Mouse (Mus musculus) embryo, embryonic 11.5 days (tissue): Measurements from ENCODE around the gene S100a13.

Experiments used
- DNase-seq: peaks from one replicate; pipeline ENCODE4 v3.0.0-alpha.2; 2012; ENCODE audit warnings: low read depth, low spot score

Gene S100a13

DNA sequence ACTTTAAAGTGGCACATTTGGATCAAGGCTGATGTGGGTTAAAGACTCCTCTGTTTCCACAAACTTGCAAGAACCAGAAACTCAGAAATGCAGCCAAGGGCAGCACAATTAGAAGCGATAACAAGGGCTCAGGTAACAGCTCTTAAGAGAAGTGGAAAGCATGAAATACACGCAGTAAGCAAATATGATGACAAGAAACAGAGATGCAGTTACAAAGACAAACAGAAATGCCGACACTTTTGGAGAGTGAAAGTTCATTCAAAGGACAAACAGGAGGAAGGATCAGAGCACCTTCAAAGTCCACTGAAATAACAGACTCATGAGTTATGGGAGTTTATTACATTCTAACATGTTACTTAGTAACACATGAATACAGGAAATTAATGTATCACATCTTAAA, 7.9 kb upstream of the S100a13 start:
- DNase-seq = no peak

DNA sequence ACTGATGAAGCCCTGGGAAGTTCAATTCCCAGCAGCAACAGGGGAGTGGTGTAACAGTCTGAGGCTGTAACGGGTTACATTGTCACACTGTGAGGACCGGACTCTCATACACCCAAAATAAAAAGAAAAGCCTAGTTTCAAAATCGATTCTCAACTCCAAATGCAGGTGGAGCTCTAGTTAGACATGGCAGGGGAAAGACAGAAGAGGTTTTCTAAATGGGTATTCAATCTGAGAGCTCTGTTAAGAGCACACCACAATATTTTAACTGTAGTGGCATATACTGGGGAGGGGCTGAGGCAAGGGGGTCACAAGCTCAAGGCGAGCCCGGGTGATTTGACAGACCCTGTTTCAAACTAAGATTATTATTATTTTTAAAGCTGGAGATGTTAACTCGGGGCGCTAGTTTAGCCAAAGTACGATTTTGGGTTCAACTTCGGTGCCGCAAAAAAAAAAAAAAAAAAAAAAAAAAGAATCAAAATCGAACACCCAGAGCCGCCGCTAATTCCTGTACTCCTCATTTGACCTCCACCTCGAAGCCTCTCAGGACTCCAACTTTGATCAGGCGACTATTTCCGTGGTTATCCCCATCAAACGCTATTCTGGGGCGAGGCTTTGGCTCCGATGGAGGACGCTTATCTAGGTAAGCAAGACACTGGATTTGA, 5.8 kb upstream of the S100a13 start:
- no peak for DNase-seq

DNA sequence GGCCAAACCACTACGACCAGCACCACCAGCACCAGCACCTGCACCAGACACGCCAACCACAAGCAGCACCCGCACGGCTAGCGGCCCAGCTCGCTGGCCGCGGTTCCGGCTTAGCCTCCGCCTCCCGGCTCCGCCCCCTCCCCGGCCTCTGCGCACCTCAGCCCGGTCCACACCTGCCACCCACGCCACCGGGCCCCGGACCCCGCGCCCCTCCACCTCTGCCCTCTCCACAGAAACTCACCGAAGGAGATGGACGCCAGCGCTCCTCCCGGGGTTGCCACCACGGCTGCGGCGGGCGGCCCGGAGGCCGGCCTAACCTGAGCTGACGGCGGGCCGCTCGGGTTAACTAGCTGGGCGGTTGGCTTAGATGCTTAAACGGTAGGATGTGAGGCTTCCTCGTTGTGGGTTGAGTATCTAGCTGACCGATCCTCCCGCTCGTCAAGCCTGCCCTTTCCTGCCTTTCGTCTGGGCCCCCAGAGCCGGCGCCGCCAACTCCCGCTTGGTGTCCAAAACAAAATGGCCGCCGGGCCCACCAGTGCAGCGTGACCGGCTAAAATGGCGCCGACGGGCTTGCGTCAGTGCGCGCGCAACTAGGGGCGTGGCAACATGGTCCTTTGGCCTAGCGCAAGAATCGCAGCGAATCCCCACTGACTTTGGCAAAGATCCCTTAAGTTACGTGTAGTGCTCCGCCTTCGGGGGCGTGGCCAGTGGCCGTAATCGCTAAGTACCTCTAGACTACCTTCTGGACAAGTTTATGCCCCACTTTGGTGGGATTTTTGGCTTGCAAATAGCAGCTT, 5.1 kb upstream of the S100a13 start, which contains the start of gene Chtop:
TSS of gene Chtop (minus strand) at position 549 of the 797 bp plus-strand sequence.
- DNase-seq = peak; percentile 99

DNA sequence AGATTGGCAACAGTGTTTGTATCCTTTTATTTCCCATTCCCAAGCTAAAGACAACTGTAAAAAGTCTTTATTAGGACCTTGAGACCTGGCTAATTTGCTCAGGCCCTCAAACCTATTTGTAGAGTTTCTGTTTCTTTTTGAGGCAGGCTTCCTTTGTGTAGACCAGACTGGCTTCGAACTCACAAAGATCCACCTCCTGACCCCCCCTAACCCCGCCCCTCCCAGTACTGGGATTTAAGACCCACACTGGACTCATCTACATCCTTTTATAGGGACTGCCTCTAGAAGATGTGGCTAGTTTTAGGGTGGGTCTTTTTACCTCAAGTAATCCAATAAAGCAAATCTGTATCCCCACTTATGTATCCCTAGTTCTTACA, 4.5 kb upstream of the S100a13 start:
- DNase-seq = no peak

DNA sequence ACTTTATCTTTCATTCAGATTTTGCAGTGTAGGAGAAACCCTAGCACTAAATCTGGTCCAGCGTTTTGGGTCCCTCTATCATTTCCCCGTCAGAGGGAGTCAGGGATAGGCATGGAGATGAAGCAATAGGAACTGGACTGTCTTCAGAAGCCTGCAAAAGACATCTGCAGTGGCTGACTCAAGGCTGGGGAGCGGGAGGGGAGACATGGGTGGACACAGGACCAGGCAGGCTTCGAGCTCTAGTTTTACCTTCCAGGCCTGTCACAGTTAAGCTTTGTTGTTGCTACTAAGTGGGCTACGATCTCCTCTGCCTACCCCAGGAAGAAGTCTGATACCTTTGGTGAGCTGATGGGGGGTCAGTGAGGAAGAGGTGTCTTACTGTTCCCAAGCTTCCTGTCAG, 2.0 kb upstream of the S100a13 start:
- DNase-seq = no peak

DNA sequence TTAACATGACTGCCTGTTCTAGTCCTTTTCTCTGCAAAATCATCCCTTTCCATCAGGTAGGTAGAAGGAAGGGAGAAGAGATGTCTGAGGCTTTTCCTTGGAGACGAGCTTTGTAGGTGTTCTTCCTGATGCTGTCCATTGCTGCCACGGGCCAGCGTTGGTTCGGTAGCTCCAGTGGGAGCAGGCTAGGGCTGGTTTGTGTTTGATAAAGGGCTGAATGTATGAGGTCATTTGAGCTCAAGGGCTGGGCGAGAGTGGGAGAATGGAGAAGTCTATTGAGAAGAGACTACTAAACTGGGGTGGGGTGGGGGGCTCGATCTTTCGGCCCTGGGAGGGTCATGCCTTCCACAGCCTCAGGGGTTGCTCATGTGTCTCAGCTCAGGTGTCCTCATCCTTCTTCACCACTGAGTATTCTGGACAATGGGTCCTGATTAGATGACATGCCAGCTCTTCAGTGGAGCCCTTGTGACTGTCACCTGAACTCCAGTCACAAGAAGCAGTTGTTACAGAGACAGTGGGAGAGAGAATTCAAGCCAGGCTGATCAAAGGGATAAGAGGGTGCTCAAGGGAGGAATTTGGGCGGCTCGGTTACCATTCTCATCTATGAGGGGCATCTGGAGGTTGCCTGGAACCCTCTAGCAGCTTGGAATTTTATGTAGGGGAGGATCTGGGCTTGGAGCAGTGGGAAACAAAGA, 1.1 kb upstream of the S100a13 start:
- DNase-seq = no peak

DNA sequence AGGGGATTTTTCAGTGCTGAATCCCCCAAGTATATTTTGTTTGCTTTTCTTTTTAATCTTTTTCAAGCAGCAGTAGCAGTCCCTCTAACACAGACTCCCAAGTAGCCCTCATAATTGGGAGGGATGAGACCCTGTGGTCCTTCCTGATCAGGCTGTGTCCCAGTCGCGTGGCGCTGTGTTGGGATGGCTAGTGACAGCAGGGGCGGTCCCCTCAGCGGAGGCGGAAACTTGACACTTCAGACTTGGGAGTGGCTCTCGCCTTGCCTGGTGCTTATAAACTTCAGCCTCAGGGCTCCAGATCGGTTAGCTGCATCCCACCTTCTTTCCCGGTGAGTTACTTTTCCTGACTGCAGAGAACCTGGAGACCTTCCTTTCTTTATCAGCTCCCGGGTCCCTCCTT, 456 bp downstream of the S100a13 start:
- peak; percentile 36 for DNase-seq

DNA sequence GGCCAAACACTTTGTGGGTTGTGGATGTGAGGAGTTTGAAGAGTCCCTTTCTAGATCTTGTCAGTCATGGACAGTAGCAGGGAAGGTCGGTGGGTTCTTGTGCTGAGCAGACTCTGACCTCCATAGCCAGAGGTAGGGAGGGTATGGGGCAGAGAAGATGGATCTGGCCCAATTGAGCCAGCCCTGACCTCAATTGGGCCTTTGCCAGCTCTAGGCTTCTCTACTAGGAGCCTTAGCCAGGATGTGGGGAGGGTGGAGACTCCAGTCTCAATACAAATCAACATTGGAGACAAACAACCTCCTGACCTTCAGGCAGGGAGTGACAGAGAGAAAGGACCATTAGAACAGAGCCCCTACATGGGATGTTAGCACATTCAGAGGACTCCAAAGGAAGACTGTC, 1.0 kb downstream of the S100a13 start:
- no peak for DNase-seq

DNA sequence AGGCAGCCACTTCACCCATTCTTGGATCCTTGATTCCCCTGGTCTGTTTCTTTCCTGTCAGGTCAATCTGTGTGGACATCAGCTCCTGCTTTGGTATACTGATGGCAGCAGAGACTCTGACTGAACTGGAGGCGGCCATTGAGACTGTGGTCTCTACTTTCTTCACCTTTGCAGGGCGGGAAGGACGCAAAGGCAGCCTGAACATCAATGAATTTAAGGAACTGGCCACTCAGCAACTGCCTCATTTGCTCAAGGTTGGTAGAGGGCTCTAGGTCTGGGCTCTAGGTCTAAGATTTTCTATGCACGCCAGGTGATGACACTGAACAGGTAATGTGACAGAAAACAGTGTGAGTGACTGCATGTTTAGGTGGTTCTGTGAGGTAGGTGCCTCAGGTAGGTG, 1.6 kb downstream of the S100a13 start:
- DNase-seq = no peak

DNA sequence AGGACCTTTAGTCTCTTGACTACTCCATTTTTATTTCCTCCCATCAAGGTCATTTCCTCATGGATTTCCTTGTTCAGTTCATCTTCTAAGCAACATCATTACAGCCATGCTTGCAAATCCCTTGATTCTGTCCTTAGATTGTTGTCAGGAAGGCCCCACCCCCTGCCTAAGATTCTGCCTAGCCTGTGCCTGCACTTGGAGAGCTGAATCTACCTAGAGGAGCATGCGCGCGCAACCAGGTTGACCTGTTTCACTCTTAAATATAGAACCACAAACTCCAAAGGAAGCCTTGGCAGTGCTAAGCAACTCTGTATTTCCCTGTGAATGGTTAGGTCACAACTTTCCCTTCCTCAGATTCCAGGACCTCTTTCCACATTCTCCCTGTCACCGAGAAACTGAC, 3.5 kb downstream of the S100a13 start:
- no peak for DNase-seq

DNA sequence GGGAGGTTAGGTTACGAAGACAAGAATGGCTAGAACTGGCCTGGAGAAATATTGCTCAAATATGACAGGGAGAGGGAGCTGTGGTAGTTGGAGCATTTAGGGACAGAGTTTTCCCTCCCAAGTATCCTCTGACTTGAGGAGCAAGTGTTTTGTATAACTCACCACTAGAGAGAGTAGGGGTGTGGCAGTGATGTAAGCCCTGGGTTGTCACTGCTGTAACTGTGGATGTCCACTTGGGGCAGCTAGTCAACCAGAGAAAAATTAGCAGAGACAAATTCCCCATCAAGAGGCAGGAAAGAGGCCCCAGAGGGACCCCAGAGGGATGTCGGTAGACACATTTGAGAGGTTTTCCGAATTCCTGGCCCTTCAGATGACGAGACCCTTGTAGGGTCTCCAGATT, 11.2 kb downstream of the S100a13 start:
- DNase-seq = no peak

DNA sequence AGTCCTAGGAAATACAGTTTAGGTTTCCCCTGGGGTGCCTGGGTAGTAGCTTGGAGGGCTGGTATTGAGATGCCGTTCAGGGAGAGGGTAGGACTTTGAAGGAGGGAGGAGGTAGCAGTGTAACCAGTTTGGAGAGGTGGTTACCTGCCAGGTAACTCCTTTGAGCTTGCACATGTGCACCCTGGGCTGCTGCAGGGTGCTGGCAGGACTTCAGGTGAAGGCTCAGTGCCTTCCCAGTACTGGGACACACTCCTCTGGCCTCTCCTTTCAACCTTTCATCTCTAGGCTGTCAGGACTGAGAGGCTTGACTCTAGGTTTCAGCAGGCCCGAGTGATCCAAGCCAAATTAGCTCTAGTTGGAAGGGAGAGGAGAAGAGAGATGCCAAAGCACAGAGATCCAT, 11.8 kb downstream of the S100a13 start:
- DNase-seq = no peak

DNA sequence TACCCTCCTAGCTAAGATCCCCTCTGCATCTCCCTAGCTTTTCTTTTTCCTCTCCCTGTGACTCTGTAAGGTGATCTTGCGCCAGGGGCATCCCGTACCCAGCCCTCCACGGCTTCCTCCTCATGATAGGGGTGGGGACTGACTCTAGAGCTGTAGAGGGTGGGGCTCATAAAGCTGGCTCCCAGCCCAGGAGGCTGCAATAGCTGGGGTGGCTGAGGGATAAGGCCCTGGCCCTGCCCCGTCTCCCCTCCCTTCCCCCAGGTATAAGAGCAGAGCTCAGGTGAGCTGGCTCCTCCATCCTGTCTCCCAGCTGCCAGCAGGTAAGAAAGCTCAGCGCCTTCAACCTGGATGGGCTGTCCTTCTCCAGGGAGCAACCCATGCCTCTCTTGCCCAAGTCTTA, 12.3 kb downstream of the S100a13 start, which contains the start of gene S100a14:
TSS of gene S100a14 (plus strand) at position 277 of the 400 bp plus-strand sequence.
- no peak for DNase-seq

DNA sequence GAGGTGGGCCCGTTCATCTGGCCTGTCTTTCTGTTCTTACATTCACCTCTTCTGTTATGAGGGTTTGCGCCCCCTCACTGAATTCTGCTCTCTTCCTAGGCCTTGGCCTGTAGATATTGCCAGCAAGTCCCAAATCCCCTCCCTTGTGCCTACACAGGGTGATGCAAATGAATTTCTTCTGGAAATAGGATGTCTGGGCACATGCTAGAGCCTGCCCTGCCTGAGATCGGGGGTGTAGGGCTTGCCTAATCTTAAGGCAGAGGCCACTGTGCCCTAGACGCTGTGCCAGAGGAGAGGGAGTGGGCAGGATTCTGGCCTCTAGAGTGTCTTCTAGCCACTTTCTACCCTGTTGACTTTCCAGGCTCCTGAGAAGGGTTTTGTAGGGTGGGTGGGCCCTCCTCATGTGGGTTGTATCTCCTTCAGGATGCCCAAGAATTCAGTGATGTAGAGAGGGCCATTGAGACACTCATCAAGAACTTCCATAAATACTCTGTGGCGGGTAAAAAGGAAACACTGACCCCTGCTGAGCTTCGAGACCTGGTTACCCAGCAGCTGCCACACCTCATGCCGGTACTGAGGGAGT, 13.1 kb downstream of the S100a13 start:
- DNase-seq = no peak

DNA sequence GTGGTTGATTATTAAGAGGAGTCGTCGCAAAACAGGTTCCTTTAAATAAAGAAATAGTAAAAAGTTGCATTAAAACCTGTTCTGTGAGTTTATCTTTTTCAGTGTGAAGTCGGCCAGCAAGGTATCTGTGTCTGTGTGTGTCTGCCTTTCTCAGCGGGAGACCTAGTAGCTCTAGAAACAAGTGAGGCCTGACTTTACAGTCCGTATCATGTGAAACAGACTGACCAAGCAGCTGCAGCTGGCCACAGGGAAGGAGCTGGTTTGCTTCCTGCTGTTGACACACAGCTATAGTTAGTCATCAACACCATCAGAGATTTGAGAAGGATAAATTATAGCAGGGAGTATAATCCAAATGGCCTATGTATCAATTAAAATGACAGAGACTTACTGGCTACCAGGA, 17.5 kb downstream of the S100a13 start:
- no peak for DNase-seq

DNA sequence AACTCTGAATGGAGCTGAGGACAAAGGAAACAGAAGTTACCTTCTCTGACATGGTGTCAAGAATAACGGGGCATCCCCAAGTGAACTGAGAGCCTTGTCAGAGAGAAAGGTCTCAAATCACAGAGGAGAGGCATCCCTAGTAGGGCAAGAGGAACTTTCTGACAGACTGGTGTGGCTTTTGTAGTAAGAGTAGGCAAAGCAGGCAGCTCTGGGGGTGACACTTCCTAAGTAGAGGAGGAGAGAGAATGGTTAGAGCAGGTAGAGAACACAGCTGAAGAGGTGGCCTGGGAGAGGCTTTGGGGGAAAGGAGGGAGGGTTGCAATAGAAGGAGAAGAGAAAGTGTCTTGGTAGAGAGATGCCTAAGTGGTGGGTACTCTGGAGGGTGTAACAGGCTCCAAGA, 21.2 kb downstream of the S100a13 start:
- no peak for DNase-seq

DNA sequence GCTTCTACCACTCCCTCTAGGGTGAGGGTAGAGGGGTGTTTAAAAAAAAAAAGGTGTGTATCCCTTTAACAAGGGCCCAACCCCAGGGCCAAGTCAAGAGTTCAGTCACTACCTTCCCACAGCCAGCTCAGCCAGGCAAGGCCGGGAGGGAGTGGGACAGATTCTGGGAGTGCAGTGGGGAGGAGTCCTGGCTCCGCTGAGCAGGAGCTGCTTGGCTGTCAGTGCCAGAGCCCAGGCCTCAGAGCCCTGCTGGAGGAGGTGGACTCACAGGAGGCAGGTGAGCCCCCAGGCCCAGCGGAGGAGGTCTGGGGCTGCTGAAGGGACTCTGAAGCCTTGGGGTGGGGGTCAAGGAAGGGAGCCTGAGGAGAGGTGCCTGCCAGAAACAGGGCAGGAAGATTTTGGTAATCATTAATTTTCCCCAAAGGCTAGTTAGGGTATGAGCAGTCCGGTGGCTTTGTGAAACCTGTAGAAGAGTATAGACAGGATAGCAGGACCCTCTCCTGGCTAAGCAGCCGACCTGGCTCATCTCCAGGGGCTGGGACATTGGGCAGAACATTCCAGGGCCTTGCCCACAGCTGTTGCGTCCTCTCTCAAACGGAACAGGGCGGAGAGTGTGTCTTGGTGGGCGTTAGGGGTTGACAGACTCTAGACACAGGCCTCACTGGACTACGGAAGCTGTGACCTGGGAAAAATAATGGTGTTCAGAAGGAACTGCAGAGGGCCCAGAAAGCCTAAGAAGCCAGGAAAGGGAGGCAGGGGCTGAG, 23.1 kb downstream of the S100a13 start, which contains the start of gene S100a16:
TSS of gene S100a16 (plus strand) at position 114 of the 764 bp plus-strand sequence.
- DNase-seq = no peak

DNA sequence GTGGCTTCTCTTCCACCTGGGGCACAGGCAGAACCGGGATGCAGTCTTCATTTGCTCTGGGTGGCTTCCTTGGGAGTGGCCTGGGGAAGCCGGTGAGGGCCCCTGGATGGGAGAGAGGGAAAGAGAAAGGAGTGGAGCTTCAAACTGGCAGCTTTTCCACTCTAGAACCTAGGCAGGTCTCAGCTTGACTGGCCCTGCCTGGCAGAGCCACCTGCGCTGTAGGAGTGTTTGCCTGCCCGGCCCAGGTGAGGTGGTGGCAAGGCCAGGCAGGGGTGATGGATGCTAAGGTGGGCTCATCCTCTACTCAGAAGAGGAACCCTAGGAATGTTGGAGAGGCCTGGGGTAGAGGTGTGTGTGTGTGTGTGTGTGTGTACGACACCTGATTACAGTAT, 23.7 kb downstream of the S100a13 start:
- DNase-seq = no peak

DNA sequence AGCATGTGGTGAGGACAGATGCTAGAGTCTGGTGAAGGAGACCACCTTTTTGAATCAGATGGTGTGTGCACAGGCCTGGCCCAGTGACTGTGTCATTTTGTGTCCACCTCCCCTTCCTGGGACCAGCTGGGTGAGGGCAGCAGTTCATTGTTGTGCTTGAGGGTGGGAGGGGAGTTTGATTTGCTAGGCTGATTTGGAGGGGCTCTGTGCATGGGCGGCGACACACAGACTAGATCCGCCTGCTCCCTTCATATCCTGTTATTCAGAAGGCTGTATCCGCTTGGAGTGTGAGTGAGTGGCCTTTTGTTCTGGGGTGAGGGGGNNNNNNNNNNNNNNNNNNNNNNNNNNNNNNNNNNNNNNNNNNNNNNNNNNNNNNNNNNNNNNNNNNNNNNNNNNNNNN, 26.7 kb downstream of the S100a13 start:
- DNase-seq = no peak

DNA sequence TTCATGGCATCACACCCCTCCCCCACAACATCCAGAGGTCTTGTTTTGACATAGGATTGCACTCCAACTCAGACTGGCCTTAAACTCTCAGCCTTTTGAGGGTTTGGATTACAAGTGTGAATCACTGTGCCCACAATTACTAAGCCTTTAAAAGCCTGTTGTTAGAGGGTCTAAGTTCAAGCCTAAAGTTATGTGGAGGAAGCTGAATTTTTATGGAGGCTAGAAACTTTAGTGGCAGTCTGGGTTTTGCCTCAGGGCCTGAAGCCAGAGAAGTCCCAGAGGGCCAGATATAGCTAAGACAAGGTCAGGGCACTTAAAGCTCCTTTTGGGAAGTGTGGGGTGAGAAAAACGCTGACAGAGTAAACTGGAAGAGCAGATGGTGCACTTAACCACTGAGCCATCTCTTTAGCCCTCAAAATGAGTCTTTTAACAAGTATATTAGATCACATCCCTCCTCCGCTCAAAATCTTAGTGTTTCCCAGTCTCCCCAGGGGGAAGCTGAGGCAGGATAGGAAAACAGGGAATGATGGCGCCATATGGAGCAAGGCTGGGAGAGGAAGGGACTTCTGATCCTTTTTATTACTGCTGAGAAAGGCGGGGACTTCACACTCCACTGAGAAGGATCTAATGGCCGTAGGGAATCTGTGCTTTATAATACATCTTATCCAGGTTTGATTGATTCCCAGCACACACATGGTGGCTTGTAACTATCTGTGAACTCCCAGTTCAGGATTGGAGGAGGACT, 35.6 kb downstream of the S100a13 start:
- DNase-seq = no peak

DNA sequence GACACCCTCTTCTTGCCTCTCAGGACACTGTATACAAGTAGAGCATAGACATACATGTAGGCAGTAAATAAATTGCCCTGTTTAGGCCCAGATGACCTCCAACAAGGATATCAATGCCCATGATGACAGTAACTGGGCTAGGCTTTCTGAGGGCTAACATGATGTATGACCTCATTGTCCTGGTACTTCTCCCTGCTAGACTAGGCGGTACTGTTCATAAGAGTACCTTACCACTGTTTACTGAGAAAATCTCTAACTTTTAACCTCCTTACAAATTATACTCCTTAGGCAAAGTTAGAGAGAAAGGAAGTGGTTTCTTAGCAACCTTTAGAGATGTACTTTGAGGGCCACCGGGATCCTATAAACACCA, 36.2 kb downstream of the S100a13 start:
- DNase-seq = no peak
